Mouse (Mus musculus) ES-E14 (cell line): ENCODE data around the gene Iah1. TPM values are rescaled to one million over a fixed set of nuclear protein-coding genes. Genes with fewer than 3 reads are reported as not detected.

Source experiments
- DNase-seq: peaks from one replicate; pipeline ENCODE4 v3.0.0-alpha.2; 2013; ENCODE audit warnings: low read depth, low spot score
- H3K27ac ChIP-seq: 2 replicates; pipeline ENCODE4 v1.5.1; 2012; ENCODE audit warnings: low read depth, mild to moderate bottlenecking, low read length, moderate library complexity, mixed read lengths; ENCODE audit not compliant: poor library complexity, insufficient read depth, severe bottlenecking
- H3K36me3 ChIP-seq: 2 replicates; pipeline ENCODE4 v1.6.1; 2012; ENCODE audit warnings: mild to moderate bottlenecking, low read length, moderate library complexity, mixed read lengths; ENCODE audit not compliant: control insufficient read depth, poor library complexity, insufficient read depth, severe bottlenecking
- H3K4me1 ChIP-seq, 2 experiments: fragments of 150-350 bp in 1 of 2; sonication (generic) in 1 of 2; 2 replicates each; pipeline ENCODE4 v1.6.1; 2012; ENCODE audit warnings: low read length in 2 of 2, mild to moderate bottlenecking in 1 of 2, mixed read lengths in 1 of 2; ENCODE audit not compliant: control insufficient read depth in 2 of 2, insufficient read depth in 2 of 2, poor library complexity in 1 of 2
- H3K4me3 ChIP-seq, 2 experiments: fragments of 150-350 bp in 1 of 2; sonication (generic) in 1 of 2; 2 replicates each; pipeline ENCODE4 v1.5.1; 2012; ENCODE audit warnings: low read length in 2 of 2, low read depth in 1 of 2, mild to moderate bottlenecking in 1 of 2, mixed read lengths in 1 of 2; ENCODE audit not compliant: insufficient read depth in 1 of 2, poor library complexity in 1 of 2, severe bottlenecking in 1 of 2
- H3K9ac ChIP-seq: 2 replicates; pipeline ENCODE4 v1.6.1; 2012; ENCODE audit warnings: low read depth, mild to moderate bottlenecking, low read length, mixed read lengths; ENCODE audit not compliant: poor library complexity, insufficient read depth, severe bottlenecking
- H3K9me3 ChIP-seq: fragments of 150-350 bp; sonication (generic); 2 replicates; pipeline ENCODE4 v1.6.1; 2012; ENCODE audit warnings: low read depth, mild to moderate bottlenecking, low read length; ENCODE audit not compliant: control insufficient read depth, insufficient read depth
- CHD2 ChIP-seq: IDR thresholded peaks from 2 replicates; pipeline ENCODE4 v1.6.1; 2014; ENCODE audit warnings: mild to moderate bottlenecking, low read depth, low read length, inconsistent platforms
- HCFC1 ChIP-seq: IDR thresholded peaks from 2 replicates; pipeline ENCODE4 v1.6.1; 2012; ENCODE audit warnings: low read length, inconsistent platforms, borderline replicate concordance; ENCODE audit not compliant: insufficient read depth
- MAFK ChIP-seq: IDR thresholded peaks from 2 replicates; pipeline ENCODE4 v1.6.1; 2014; ENCODE audit warnings: mild to moderate bottlenecking, low read depth, low read length, inconsistent platforms; ENCODE audit not compliant: insufficient read depth
- ZC3H11A ChIP-seq: IDR thresholded peaks from 2 replicates; pipeline ENCODE4 v1.6.1; 2012; ENCODE audit warnings: low read depth, mild to moderate bottlenecking, inconsistent platforms, low read length, borderline replicate concordance
- ZNF384 ChIP-seq: IDR thresholded peaks from 2 replicates; pipeline ENCODE4 v1.6.1; 2012; ENCODE audit warnings: low read depth, low read length, inconsistent platforms
- in situ Hi-C, 2 experiments: fragments of 600-800 bp; cut with MboI; formaldehyde crosslinking; loops; one replicate each; pipeline ENCODE4 v1.15.1; 2025; ENCODE audit warnings: low sequenced_read_pairs in 2 of 2, inconsistent platforms in 1 of 2; ENCODE audit not compliant: unreplicated experiment in 2 of 2
- total RNA-seq: library from RNA; depleted of rRNA; stranded (reverse); fragments of 300-350 nt; gene quantifications from 2 replicates; pipeline ENCODE4 v1.2.3, GENCODE M21; 2012

The Iah1 gene
- total RNA-seq, 1 experiment = 24.2 TPM

DNA sequence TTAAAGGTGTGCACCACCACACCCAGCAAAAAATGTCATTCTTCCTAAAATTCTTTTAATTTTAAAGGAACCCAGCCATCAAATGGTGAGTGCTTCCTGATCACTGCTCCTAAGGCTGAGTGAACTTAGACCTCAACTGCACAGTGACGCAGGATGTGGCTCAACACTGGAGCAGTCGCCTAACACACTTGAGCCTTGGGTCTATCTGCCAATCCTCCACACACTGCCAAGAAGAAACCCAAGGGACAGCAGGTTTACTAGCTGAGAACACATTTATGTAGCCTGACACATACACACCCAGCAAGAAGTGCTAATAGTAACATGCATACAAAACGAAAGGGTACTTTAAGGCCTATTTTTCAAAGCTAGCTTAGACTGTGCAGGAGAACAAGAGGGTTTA is 10.1 kb downstream of the Iah1 start:
- DNase-seq = no peak
- Histone ChIP-seq H3K27ac (no peak overlapping the region), H3K4me1 (no peaks in the 10 kb centered on the region), H3K9me3 (no peaks in the 10 kb centered on the region), H3K36me3 (peaks cover 38% of the 10 kb centered on the region), H3K4me3 (no peak overlapping the region), H3K9ac (no peak overlapping the region)
- in situ Hi-C loops = loop anchor here in 1 of 2 experiments (10.0 kb wide), 1 partner anchor 58 kb away; no protein-coding TSS in a partner anchor
- TF ChIP-seq CHD2 (no peak), ZNF384 (no peak), HCFC1 (no peak), MAFK (no peak), ZC3H11A (no peak)

DNA sequence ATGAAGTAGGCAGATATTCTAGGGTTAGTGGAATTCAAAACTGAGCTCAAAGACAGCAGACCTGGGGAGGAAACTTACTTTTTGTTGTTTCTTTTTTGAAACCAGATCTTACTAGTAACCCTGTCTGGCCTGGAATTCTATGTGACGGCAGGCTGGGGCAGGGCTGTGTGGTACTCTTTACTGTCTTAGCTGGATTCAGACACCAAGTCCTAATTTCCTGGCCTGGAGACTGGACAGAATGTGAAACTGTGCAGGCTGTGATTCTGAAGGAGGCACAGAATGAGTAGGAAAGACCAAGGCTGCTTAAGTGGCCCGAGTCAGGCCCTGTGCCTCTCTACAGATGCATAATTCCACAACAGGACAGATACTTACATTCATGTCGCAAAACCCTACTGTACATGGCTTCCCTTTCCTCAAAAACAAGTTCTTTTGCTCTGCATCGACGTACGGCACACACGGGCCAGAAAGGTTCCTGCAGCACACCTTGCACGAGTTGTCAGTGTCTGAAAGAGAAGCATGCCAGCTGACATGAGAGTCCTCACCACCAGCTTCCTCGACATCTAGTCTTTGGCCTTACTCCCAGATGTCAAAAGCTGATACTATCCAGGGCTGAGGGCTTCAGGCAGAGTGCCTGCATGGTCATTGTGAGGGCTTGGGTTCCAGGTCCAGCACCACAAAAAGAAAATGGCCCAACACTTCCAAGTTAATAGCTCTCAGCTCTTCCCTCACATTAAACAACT is 13.6 kb downstream of the Iah1 start:
- peaks cover 45% of the 10 kb centered on the region for H3K36me3 ChIP-seq
- H3K9ac ChIP-seq = no peak overlapping the region
- TF ChIP-seq ZC3H11A = no peak
- no peak for TF ChIP-seq MAFK
- TF ChIP-seq ZNF384 = no peak
- TF ChIP-seq CHD2 = no peak
- no peak for TF ChIP-seq HCFC1
- DNase-seq = no peak
- H3K4me1 ChIP-seq = no peaks in the 10 kb centered on the region
- H3K9me3 ChIP-seq = no peaks in the 10 kb centered on the region
- no peak overlapping the region for H3K27ac ChIP-seq
- H3K4me3 ChIP-seq = no peak overlapping the region
- in situ Hi-C loops = loop anchor here in 1 of 2 experiments (10.0 kb wide), 1 partner anchor 55 kb away; no protein-coding TSS in a partner anchor

DNA sequence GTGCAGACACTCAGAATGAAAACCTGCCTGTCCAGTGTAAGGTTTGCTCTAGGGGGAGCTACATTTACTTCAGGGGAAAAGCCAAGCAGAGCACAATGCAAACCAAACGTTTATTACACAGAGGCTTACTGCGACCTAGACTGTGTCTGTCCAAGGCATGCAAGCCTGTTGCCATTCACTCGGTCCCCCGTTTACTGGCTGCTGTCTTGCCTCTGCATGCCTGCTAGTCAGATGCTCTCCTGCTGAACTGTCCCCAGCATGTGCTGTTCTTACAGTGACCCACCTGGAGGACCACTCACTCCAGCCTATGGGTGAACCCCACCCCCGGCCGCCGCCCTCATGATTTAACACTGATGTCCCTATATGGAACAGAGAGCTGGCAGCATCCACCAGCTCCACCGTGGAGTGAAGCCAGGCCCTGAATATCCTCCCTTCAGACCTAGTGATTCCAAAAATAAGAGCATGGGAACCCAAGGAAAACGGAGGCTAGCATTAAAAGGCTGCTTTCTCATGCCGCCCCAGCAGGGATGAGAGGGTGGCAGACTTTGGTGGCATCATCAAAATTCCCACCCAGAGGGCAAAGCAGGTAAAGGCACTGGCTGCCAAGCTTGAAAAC is 14.9 kb downstream of the Iah1 start:
- in situ Hi-C loops = no loop called here
- no peak for TF ChIP-seq ZC3H11A
- no peak for TF ChIP-seq HCFC1
- TF ChIP-seq MAFK = no peak
- no peak for TF ChIP-seq ZNF384
- TF ChIP-seq CHD2 = no peak
- no peak overlapping the region for H3K9ac ChIP-seq
- H3K36me3 ChIP-seq = peaks cover 39% of the 10 kb centered on the region
- no peaks in the 10 kb centered on the region for H3K9me3 ChIP-seq
- no peaks in the 10 kb centered on the region for H3K4me1 ChIP-seq
- no peak overlapping the region for H3K27ac ChIP-seq
- H3K4me3 ChIP-seq = no peak overlapping the region
- no peak for DNase-seq

DNA sequence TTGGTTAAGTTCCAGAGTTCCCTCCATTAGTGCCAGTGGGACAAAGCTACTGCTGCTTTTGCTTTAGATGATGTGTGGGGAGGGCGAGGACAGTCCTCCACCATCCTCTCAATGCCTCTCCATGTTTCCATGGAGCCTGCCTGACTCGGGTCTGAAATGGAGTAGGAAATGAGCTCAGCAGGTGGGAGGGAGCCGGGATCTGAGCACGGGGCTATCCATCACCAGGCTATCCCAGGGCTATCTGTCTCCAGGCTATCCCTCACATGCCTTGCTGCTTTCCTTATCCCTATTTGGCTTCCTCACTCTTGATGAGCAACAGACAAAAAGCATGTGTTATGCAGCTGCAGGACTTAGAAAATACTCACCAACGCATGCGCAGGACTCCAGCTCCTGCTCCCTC is 15.5 kb downstream of the Iah1 start:
- Histone ChIP-seq H3K4me3 (no peak overlapping the region), H3K27ac (no peak overlapping the region), H3K4me1 (no peaks in the 10 kb centered on the region), H3K9me3 (no peaks in the 10 kb centered on the region), H3K36me3 (peaks cover 39% of the 10 kb centered on the region), H3K9ac (no peak overlapping the region)
- in situ Hi-C loops = no loop called here
- no peak for DNase-seq
- TF ChIP-seq ZNF384 (no peak), CHD2 (no peak), MAFK (no peak)
